Mouse (Mus musculus) brown adipose tissue, adult 24 weeks (tissue): ENCODE results near the gene Vmn1r72. TPM values are rescaled to one million over a fixed set of nuclear protein-coding genes. Genes with fewer than 3 reads are reported as not detected.
"Not testable (repeated sequence)": the region's sequence is repeated elsewhere in the genome, so short reads cannot be mapped to it uniquely, and the experiment has no call there.

ENCODE experiments used
- H3K27ac ChIP-seq: fragments of 200-500 bp; replicated peaks from 2 replicates; pipeline ENCODE4 v1.5.1; 2012; ENCODE audit warnings: low read depth, mild to moderate bottlenecking, low read length
- H3K4me1 ChIP-seq: fragments of 200-500 bp; 2 replicates; pipeline ENCODE4 v1.6.1; 2012; ENCODE audit warnings: low read length, mixed read lengths; ENCODE audit not compliant: control insufficient read depth, insufficient read depth, insufficient read length
- H3K4me3 ChIP-seq: fragments of 200-500 bp; 2 replicates; pipeline ENCODE4 v1.5.1; 2012; ENCODE audit warnings: low read depth, mild to moderate bottlenecking, low read length, moderate library complexity; ENCODE audit not compliant: insufficient read depth
- polyA plus RNA-seq: library from polyadenylated mRNA; stranded (reverse); fragments of >200 nt; gene quantifications from 2 replicates; pipeline ENCODE4 v1.2.4, GENCODE M21; 2012; ENCODE audit not compliant: missing spikeins, insufficient read depth, insufficient read length

Gene Vmn1r72
- polyA plus RNA-seq = not detected in 2 replicates

- not testable (repeated sequence) for H3K4me1 ChIP-seq
Measured at GRCm38 (mm10) chr7:11680047-11680446, at the start of gene Vmn1r72. Vmn1r72 (minus strand) TSS chr7:11680147.

GRCm38 (mm10) chr7:11617082-11617481 is 62.9 kb downstream of the Vmn1r72 start:
- H3K4me3 ChIP-seq, H3K27ac ChIP-seq, H3K4me1 ChIP-seq: not testable (repeated sequence)

More at GRCm38 (mm10) chr7:11680047-11680446, at the start of gene Vmn1r72:
- not testable (repeated sequence) for H3K27ac ChIP-seq, H3K4me3 ChIP-seq

Other genes starting within 250 kb of the Vmn1r72 start
- gene Zscan4-ps2, start 165.8 kb downstream of the Vmn1r72 start, polyA plus RNA-seq = not detected in 2 replicates
- not detected in 2 replicates for gene Zscan4-ps3, start 70.8 kb downstream of the Vmn1r72 start, polyA plus RNA-seq
- gene Vmn1r73, start 50.1 kb upstream of the Vmn1r72 start, polyA plus RNA-seq = not detected in 2 replicates
- gene Vmn1r74, start 153.8 kb upstream of the Vmn1r72 start, polyA plus RNA-seq = not detected in 2 replicates
- not detected in 2 replicates for gene Vmn1r75, start 194.5 kb upstream of the Vmn1r72 start, polyA plus RNA-seq